Mouse (Mus musculus): ENCODE measurements around the gene Gm20479. TPM values are rescaled to one million over a fixed set of nuclear protein-coding genes. Genes with fewer than 3 reads are reported as not detected.

Gm20479 gene
- total and polyA plus RNA-seq, 3 experiments = 1.2 to 2.2 (median 1.9) TPM

DNA sequence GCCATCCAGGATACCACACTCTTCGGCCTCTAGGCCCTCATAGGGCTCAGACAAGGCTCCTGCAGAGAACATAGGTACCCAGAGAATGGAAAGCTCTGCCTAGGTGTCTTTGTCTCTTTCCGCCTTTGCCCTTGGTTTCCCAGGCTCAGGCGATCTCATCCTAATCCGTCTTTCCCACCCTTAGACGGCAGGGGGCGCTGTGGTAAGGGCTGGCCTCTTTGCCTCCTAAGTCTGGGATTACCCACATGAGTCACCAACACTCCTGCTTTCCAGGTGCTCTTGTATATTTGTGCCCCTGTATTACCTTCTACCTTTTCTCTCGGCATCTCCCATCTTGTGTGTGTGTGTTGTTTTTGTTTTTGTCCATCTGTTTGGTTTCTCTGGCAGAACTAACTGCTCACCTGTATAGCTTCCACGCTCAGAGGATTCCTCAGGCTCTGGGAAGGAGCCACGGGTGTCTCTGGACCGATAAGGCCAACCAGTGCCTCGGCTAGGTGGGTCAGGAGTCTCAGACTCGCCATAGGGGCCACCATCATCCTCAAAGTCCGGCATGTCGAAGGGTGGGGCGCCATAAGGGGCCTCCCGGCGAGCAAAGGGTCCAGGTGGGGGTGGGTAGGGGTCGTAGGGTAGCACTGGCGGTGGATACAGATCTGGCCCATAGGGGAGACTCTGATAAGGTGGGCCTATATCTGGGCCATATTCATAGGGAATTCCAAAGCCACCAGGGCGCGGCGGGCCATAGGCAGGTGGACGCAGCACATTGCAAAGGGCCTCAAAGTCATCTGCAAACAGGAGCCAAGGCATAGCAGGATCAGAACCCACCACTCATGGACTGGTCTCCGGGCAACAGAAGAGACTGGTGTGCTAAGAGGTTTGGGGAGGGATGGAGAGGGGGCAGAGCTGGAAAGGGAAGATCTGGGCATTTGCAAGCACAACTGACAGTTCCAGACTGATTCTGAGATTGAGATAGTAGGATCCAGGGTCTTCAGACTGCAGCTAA is 50.8 kb downstream of the Gm20479 start:
- dilution Hi-C loops (cut with MboI; ENCODE audit: extremely low pct_ligation_motif_present, extremely low pct_unique_long_range_greater_than_20kb, low sequenced_read_pairs) = no loop called here
- no peak overlapping the region for H3K9ac ChIP-seq (ENCODE audit: insufficient read depth, low read depth)
- H3K4me2 ChIP-seq (ENCODE audit: insufficient read depth, low read depth, poor library complexity, severe bottlenecking) = no peak overlapping the region
- DNase-seq (ENCODE audit: extremely low read depth) = peak; percentile 29
- H3K9me3 ChIP-seq (replicated peaks; ENCODE audit: low read length) = no peaks in the 10 kb centered on the region
- no peaks in the 10 kb centered on the region for H3K79me2 ChIP-seq (replicated peaks; ENCODE audit: control insufficient read depth, extremely low read depth, insufficient read depth, poor library complexity, severe bottlenecking)
- TF ChIP-seq MXI1 (IDR thresholded peaks at IDR 0.05; ENCODE audit: low read depth, low read length) (no peak), RAD21 (IDR thresholded peaks at IDR 0.05; ENCODE audit: low read depth, low read length) (peak; percentile 22), MAZ (IDR thresholded peaks at IDR 0.05; ENCODE audit: low read depth, low read length) (no peak), POLR2AphosphoS2 (IDR thresholded peaks at IDR 0.05; ENCODE audit: low read depth, low read length) (no peak), NELFE (IDR thresholded peaks at IDR 0.05; ENCODE audit: low read depth, low read length) (no peak), UBTF (IDR thresholded peaks at IDR 0.05; ENCODE audit: low read depth, low read length) (no peak), HCFC1 (IDR thresholded peaks at IDR 0.05; ENCODE audit: low read depth, low read length) (no peak), EP300 (IDR thresholded peaks at IDR 0.05; ENCODE audit: low read length) (no peak), E2F4 (IDR thresholded peaks at IDR 0.05; ENCODE audit: insufficient replicate concordance, low read depth, low read length) (no peak), BHLHE40 (IDR thresholded peaks at IDR 0.05; ENCODE audit: low read depth, low read length) (no peak), SMC3 (IDR thresholded peaks at IDR 0.05; ENCODE audit: low read depth, low read length) (peak; percentile 48), USF2 (conservative IDR thresholded peaks at IDR 0.05; ENCODE audit: low read depth, low read length) (no peak), ZKSCAN1 (IDR thresholded peaks at IDR 0.05; ENCODE audit: borderline replicate concordance, low read depth, low read length) (no peak), RCOR1 (conservative IDR thresholded peaks at IDR 0.05; ENCODE audit: low read depth, low read length) (no peak), ZC3H11A (IDR thresholded peaks at IDR 0.05; ENCODE audit: low read depth, low read length) (no peak), CTCF (conservative IDR thresholded peaks at IDR 0.05 in 1 of 2, IDR thresholded peaks at IDR 0.05 in 1 of 2; ENCODE audit: low read depth in 2 of 2, low read length in 2 of 2) (peak; percentile 66 to 74)
- H3K27me3 ChIP-seq (replicated peaks) = peaks cover 49% of the 10 kb centered on the region
- H3K27ac ChIP-seq (ENCODE audit: insufficient read depth, low read depth) = no peak overlapping the region
- in situ Hi-C loops (cut with MboI; ENCODE audit: low pct_ligation_motif_present, low pct_unique_long_range_greater_than_20kb, low sequenced_read_pairs) = no loop called here
- H3K36me3 ChIP-seq (replicated peaks in 1 of 2; ENCODE audit: control insufficient read depth in 1 of 2, insufficient read depth in 1 of 2, low read length in 1 of 2) = no peaks in the 10 kb centered on the region
- H3K4me3 ChIP-seq (replicated peaks in 1 of 3; ENCODE audit: low read depth in 2 of 3, low read length in 2 of 3, poor library complexity in 1 of 3) = no peak overlapping the region
- peaks cover 0 to 2% of the 10 kb centered on the region in 2 experiments; a peak in 2 of 4 replicates for H3K4me1 ChIP-seq (ENCODE audit: control insufficient read depth in 1 of 2, insufficient read depth in 2 of 2)

DNA sequence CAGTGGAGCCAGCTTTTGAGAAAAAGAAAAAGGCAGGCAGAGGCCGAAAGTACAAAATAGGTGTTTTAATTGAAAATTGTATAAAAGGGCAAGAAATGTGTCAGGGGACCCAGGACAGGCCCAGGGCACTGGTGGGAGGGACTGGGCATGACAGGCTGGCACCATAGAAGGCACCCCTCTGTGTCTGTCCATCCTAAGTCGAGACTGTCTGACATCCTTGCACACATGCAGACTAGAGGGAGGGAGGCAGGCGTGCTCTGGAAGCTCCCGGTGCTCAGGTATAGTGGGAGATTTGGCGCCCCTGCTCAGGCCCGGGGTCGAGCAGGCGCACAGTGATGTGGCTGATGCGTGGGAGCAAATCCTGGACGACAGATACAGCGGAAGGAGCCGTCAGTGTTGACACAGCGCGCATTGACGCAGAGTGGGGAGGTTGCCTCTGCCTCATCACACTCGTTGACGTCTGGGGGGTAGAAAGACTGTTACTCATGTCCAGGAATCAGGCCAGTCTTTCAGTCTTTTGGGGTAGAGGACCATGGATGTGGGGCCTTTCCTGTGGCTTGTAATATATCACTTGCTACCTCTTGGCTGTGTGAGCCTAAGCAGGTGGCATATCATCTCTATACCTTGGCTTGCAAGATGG is 52.0 kb downstream of the Gm20479 start:
- dilution Hi-C loops (cut with MboI; ENCODE audit: extremely low pct_ligation_motif_present, extremely low pct_unique_long_range_greater_than_20kb, low sequenced_read_pairs) = no loop called here
- Histone ChIP-seq H3K4me2 (ENCODE audit: insufficient read depth, low read depth, poor library complexity, severe bottlenecking) (no peak overlapping the region), H3K9ac (ENCODE audit: insufficient read depth, low read depth) (no peak overlapping the region), H3K4me1 (ENCODE audit: control insufficient read depth in 1 of 2, insufficient read depth in 2 of 2) (no peaks in the 10 kb centered on the region), H3K36me3 (replicated peaks in 1 of 2; ENCODE audit: control insufficient read depth in 1 of 2, insufficient read depth in 1 of 2, low read length in 1 of 2) (no peaks in the 10 kb centered on the region), H3K4me3 (replicated peaks in 1 of 3; ENCODE audit: low read depth in 2 of 3, low read length in 2 of 3, poor library complexity in 1 of 3) (no peak overlapping the region), H3K27me3 (replicated peaks) (peaks cover 51% of the 10 kb centered on the region), H3K79me2 (replicated peaks; ENCODE audit: control insufficient read depth, extremely low read depth, insufficient read depth, poor library complexity, severe bottlenecking) (no peaks in the 10 kb centered on the region), H3K9me3 (replicated peaks; ENCODE audit: low read length) (peaks cover 2% of the 10 kb centered on the region), H3K27ac (ENCODE audit: insufficient read depth, low read depth) (no peak overlapping the region)
- in situ Hi-C loops (cut with MboI; ENCODE audit: low pct_ligation_motif_present, low pct_unique_long_range_greater_than_20kb, low sequenced_read_pairs) = no loop called here
- no peak for TF ChIP-seq ELF1 (IDR thresholded peaks at IDR 0.05; ENCODE audit: low read depth, low read length)
- TF ChIP-seq MXI1 (IDR thresholded peaks at IDR 0.05; ENCODE audit: low read depth, low read length) = no peak
- no peak for TF ChIP-seq JUND (conservative IDR thresholded peaks at IDR 0.05; ENCODE audit: low read depth, low read length)
- no peak for TF ChIP-seq TCF12 (IDR thresholded peaks at IDR 0.05; ENCODE audit: low read depth, low read length)
- no peak for TF ChIP-seq RCOR1 (conservative IDR thresholded peaks at IDR 0.05; ENCODE audit: low read depth, low read length)
- TF ChIP-seq PAX5 (IDR thresholded peaks at IDR 0.05; ENCODE audit: low read length) = no peak
- TF ChIP-seq MYC (IDR thresholded peaks at IDR 0.05; ENCODE audit: low read depth, low read length) = no peak
- TF ChIP-seq KAT2A (IDR thresholded peaks at IDR 0.05; ENCODE audit: insufficient replicate concordance, low read length) = no peak
- TF ChIP-seq USF2 (conservative IDR thresholded peaks at IDR 0.05; ENCODE audit: low read depth, low read length) = no peak
- TF ChIP-seq ZMIZ1 (IDR thresholded peaks at IDR 0.05; ENCODE audit: low read depth, low read length) = no peak
- TF ChIP-seq MAX (IDR thresholded peaks at IDR 0.05; ENCODE audit: low read length) = no peak
- TF ChIP-seq E2F4 (IDR thresholded peaks at IDR 0.05; ENCODE audit: insufficient replicate concordance, low read depth, low read length) = no peak
- no peak for TF ChIP-seq SMC3 (IDR thresholded peaks at IDR 0.05; ENCODE audit: low read depth, low read length)
- no peak for TF ChIP-seq CTCF (conservative IDR thresholded peaks at IDR 0.05 in 1 of 2, IDR thresholded peaks at IDR 0.05 in 1 of 2; ENCODE audit: low read depth in 2 of 2, low read length in 2 of 2)
- no peak for TF ChIP-seq CHD2 (IDR thresholded peaks at IDR 0.05; ENCODE audit: low read length)
- no peak for TF ChIP-seq POLR2A (IDR thresholded peaks at IDR 0.05; ENCODE audit: low read depth, low read length)
- no peak for DNase-seq (ENCODE audit: extremely low read depth)
